Mouse (Mus musculus) olfactory bulb, adult 2 months (tissue): ENCODE measurements at regions not wholly inside any gene's neighbourhood (a gene's known extent, or its start where the extent isn't known, plus 50 kb on each side); places are given as distances from the start of the nearest gene placed in this dataset.
"Not testable (repeated sequence)": the region's sequence is repeated elsewhere in the genome, so short reads cannot be mapped to it uniquely, and the experiment has no call there.

Experiments
- H3K27ac ChIP-seq: fragments of 200-500 bp; 2 replicates; pipeline ENCODE4 v1.5.1; 2012; ENCODE audit warnings: low read depth, low read length; ENCODE audit not compliant: insufficient read depth
- H3K4me1 ChIP-seq: fragments of 200-500 bp; 2 replicates; pipeline ENCODE4 v1.6.1; 2012; ENCODE audit warnings: low read length; ENCODE audit not compliant: control insufficient read depth, insufficient read depth
- H3K4me3 ChIP-seq: fragments of 200-500 bp; 2 replicates; pipeline ENCODE4 v1.5.1; 2012; ENCODE audit warnings: mild to moderate bottlenecking, low read depth, low read length, moderate library complexity; ENCODE audit not compliant: insufficient read depth
- CTCF ChIP-seq: fragments of 200-500 bp; IDR thresholded peaks from 2 replicates; pipeline ENCODE4 v1.5.1; 2012; ENCODE audit warnings: low read depth, mild to moderate bottlenecking, low read length, moderate library complexity; ENCODE audit not compliant: insufficient read depth
- POLR2A ChIP-seq: fragments of 200-500 bp; IDR thresholded peaks from 2 replicates; pipeline ENCODE4 v1.6.1; 2012; ENCODE audit warnings: mild to moderate bottlenecking, low read depth, low read length, moderate library complexity; ENCODE audit not compliant: insufficient read depth
- whole genome bisulfite sequencing: fragments of 180-500 bp; shearing (Covaris S2); methylation state at CpG from one replicate; pipeline ENCODE4 v1.1.7; 2018; 5-methylcytosine and 5-hydroxymethylcytosine counted together

GRCm38 (mm10) chr1:42589442-42589841, 106.1 kb upstream of the Pou3f3 start:
- H3K27ac ChIP-seq = no peak overlapping the region
- TF ChIP-seq POLR2A (no peak), CTCF (no peak)
- no peak overlapping the region for H3K4me3 ChIP-seq
- no peaks in the 10 kb centered on the region for H3K4me1 ChIP-seq
- WGBS = 62% methylated on average over 7 of the region's 7 CpGs

GRCm38 (mm10) chr1:42591855-42592254, 103.7 kb upstream of the Pou3f3 start:
- no peaks in the 10 kb centered on the region for H3K4me1 ChIP-seq
- H3K27ac ChIP-seq = no peak overlapping the region
- no peak overlapping the region for H3K4me3 ChIP-seq
- WGBS = 86% methylated on average over 1 of the region's 1 CpGs
- TF ChIP-seq POLR2A (no peak), CTCF (no peak)

GRCm38 (mm10) chr1:42597065-42597464, 98.5 kb upstream of the Pou3f3 start:
- TF ChIP-seq POLR2A = no peak
- no peak for TF ChIP-seq CTCF
- WGBS = 86% methylated on average over 4 of the region's 4 CpGs

GRCm38 (mm10) chr1:42599238-42599637, 96.3 kb upstream of the Pou3f3 start:
- no peak for TF ChIP-seq POLR2A
- no peak for TF ChIP-seq CTCF
- 89% methylated on average over 6 of the region's 6 CpGs for WGBS
- Histone ChIP-seq H3K4me3 (no peak overlapping the region), H3K27ac (no peak overlapping the region), H3K4me1 (no peaks in the 10 kb centered on the region)

More at GRCm38 (mm10) chr1:42597065-42597464, 98.5 kb upstream of the Pou3f3 start:
- H3K4me1 ChIP-seq = no peaks in the 10 kb centered on the region
- no peak overlapping the region for H3K27ac ChIP-seq
- no peak overlapping the region for H3K4me3 ChIP-seq

- WGBS = 90% methylated on average over 7 of the region's 7 CpGs
- TF ChIP-seq POLR2A (no peak), CTCF (no peak)
- no peaks in the 10 kb centered on the region for H3K4me1 ChIP-seq
- no peak overlapping the region for H3K27ac ChIP-seq
- H3K4me3 ChIP-seq = no peak overlapping the region
Measured at GRCm38 (mm10) chr1:42606251-42606650, 89.3 kb upstream of the Pou3f3 start.

- H3K4me3 ChIP-seq, H3K4me1 ChIP-seq, H3K27ac ChIP-seq: not testable (repeated sequence)
- 91% methylated on average over 4 of the region's 4 CpGs for WGBS
Measured at GRCm38 (mm10) chr1:42607466-42608043, 88.0 kb upstream of the Pou3f3 start.

- WGBS = 52% methylated on average over 6 of the region's 6 CpGs
Measured at GRCm38 (mm10) chr1:42623766-42624165, 71.8 kb upstream of the Pou3f3 start.

GRCm38 (mm10) chr1:42628800-42629199, 66.8 kb upstream of the Pou3f3 start:
- H3K27ac ChIP-seq = no peak overlapping the region
- 61% methylated on average over 12 of the region's 12 CpGs for WGBS
- no peak overlapping the region for H3K4me3 ChIP-seq
- 0 out of 2 replicates have a peak, but pooled peaks cover 2% of the 10 kb centered on the region for H3K4me1 ChIP-seq
- TF ChIP-seq CTCF (no peak), POLR2A (no peak)

More at GRCm38 (mm10) chr1:42623766-42624165, 71.8 kb upstream of the Pou3f3 start:
- no peak overlapping the region for H3K27ac ChIP-seq
- no peaks in the 10 kb centered on the region for H3K4me1 ChIP-seq
- no peak overlapping the region for H3K4me3 ChIP-seq
- TF ChIP-seq POLR2A (no peak), CTCF (no peak)

- Histone ChIP-seq H3K4me3 (no peak overlapping the region), H3K4me1 (0 out of 2 replicates have a peak, but pooled peaks cover 2% of the 10 kb centered on the region), H3K27ac (no peak overlapping the region)
- TF ChIP-seq CTCF (no peak), POLR2A (no peak)
- whole genome bisulfite sequencing = 47% methylated on average over 14 of the region's 14 CpGs
Measured at GRCm38 (mm10) chr1:42629465-42630261, 65.9 kb upstream of the Pou3f3 start.
